Mouse (Mus musculus): ENCODE data around the gene Rpl39l. TPM values are rescaled to one million over a fixed set of nuclear protein-coding genes. Genes with fewer than 3 reads are reported as not detected.
"Not testable (repeated sequence)": the region's sequence is repeated elsewhere in the genome, so short reads cannot be mapped to it uniquely, and the experiment has no call there.

Gene Rpl39l
- polyA plus RNA-seq, 1 experiment from 2014 or later = 0.25 TPM

- Histone ChIP-seq H3K9ac (no peak overlapping the region), H3K27ac (replicated peaks) (no peak overlapping the region), H3K4me2 (no peak overlapping the region), H3K4me1 (no peaks in the 10 kb centered on the region), H3K4me3 (no peak overlapping the region), H3K9me3 (no peaks in the 10 kb centered on the region), H3K36me3 (no peaks in the 10 kb centered on the region), H3K27me3 (replicated peaks) (no peaks in the 10 kb centered on the region)
- no peak for ATAC-seq (ENCODE audit: extremely low read depth, insufficient number of reproducible peaks, low FRiP score, low TSS enrichment)
- 68% methylated on average over 1 of the region's 1 CpGs for WGBS
Measured at GRCm38 (mm10) chr16:10208777-10209176, 38.8 kb downstream of the Rpl39l start.

GRCm38 (mm10) chr16:10216366-10216765 lies 46.3 kb downstream of the Rpl39l start:
- not testable (repeated sequence) for H3K36me3 ChIP-seq; H3K4me1 ChIP-seq; H3K4me2 ChIP-seq; ATAC-seq (ENCODE audit: extremely low read depth, insufficient number of reproducible peaks, low FRiP score, low TSS enrichment); H3K4me3 ChIP-seq; H3K9ac ChIP-seq; H3K27me3 ChIP-seq (replicated peaks); H3K27ac ChIP-seq (replicated peaks)
- H3K9me3 ChIP-seq = 0 out of 2 replicates have a peak, but pooled peaks cover 11% of the 10 kb centered on the region
- 82% methylated on average over 1 of the region's 1 CpGs for WGBS

GRCm38 (mm10) chr16:10217020-10217419 lies 47.0 kb downstream of the Rpl39l start:
- H3K9me3 ChIP-seq = 0 out of 2 replicates have a peak, but pooled peaks cover 11% of the 10 kb centered on the region
- WGBS = 67% methylated on average over 2 of the region's 2 CpGs

More at GRCm38 (mm10) chr16:10217020-10217419, 47.0 kb downstream of the Rpl39l start:
- H3K4me3 ChIP-seq; H3K27ac ChIP-seq (replicated peaks); H3K36me3 ChIP-seq; H3K4me1 ChIP-seq; H3K4me2 ChIP-seq; ATAC-seq (ENCODE audit: extremely low read depth, insufficient number of reproducible peaks, low FRiP score, low TSS enrichment); H3K9ac ChIP-seq; H3K27me3 ChIP-seq (replicated peaks): not testable (repeated sequence)

Other genes with a start within 250 kb of the Rpl39l start
- gene Grin2a, start 174.7 kb upstream of the Rpl39l start, polyA plus RNA-seq (2015; fragmentation: Nextera tagmentation; extraction: Ambion mirVana) = 0.55 and 0.90 TPM in 2 replicates
- gene Atf7ip2, start 22.5 kb downstream of the Rpl39l start, polyA plus RNA-seq (2015; fragmentation: Nextera tagmentation; extraction: Ambion mirVana) = 0.43 and 0.68 TPM in 2 replicates
- gene Emp2, start 143.7 kb downstream of the Rpl39l start, polyA plus RNA-seq (2015; fragmentation: Nextera tagmentation; extraction: Ambion mirVana) = 23.3 and 23.9 TPM in 2 replicates
- gene Tekt5, start 225.3 kb downstream of the Rpl39l start, polyA plus RNA-seq (2015; fragmentation: Nextera tagmentation; extraction: Ambion mirVana) = 0.13 and 0.33 TPM in 2 replicates
- 36.6 and 37.1 TPM in 2 replicates for gene Nubp1, start 241.7 kb downstream of the Rpl39l start, polyA plus RNA-seq (2015; fragmentation: Nextera tagmentation; extraction: Ambion mirVana)